Mouse (Mus musculus): ENCODE results near the gene Slc4a2.

DNA sequence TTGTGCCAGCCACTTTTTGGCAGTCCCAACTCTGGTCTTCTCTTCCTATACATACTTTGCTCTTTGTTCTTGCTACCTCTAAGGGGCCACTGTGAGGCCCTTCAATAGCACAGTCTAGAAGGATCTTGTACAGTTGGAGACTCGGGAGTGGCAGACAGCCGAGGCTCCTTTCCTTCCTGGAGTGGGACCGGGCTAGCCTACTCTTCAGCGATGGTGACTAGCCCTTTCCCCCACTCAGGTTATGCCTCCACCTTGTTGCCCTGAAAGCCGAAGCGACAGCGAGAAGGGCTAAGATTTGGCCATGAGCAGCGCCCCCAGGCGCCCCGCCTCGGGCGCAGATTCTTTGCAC lies 3.6 kb downstream of the Slc4a2 start:
- TF ChIP-seq CTCF (IDR thresholded peaks at IDR 0.05; ENCODE audit: insufficient read depth, low read length) (no peak), POLR2A (IDR thresholded peaks at IDR 0.05; ENCODE audit: borderline replicate concordance, extremely low read depth, low read depth, low read length) (no peak)

Measured in lung, adult 2 months (tissue).